Mouse (Mus musculus): ENCODE data around the gene Helz.

- TF ChIP-seq POLR2A (IDR thresholded peaks at IDR 0.05; ENCODE audit: insufficient read depth, low read length) = no peak
- no peak for TF ChIP-seq CTCF (IDR thresholded peaks at IDR 0.05; ENCODE audit: low read depth, low read length)
These were observed 168.7 kb downstream of the Helz start, which contains the start of gene Cacng1 for GRCm38 (mm10) chr11:107716332-107716938.

Data from ES-Bruce4 (cell line).